Mouse (Mus musculus) intestine, embryonic 14.5 days (tissue): ENCODE results near the gene Clca4b. TPM values are rescaled to one million over a fixed set of nuclear protein-coding genes. Genes with fewer than 3 reads are reported as not detected.

Experiments
- ATAC-seq: fragments of 200-750 bp; cut with Nextera tagmentation; replicated peaks from 2 replicates; pipeline ENCODE4 v1.8.0; 2017; ENCODE audit warnings: low read depth, moderate number of reproducible peaks, moderate TSS enrichment, moderate library complexity; ENCODE audit not compliant: low FRiP score, low TSS enrichment
- DNase-seq: peaks from one replicate; pipeline ENCODE4 v3.0.0-alpha.2; 2018; ENCODE audit warnings: low spot score
- H3K27ac ChIP-seq: fragments of 300-500 bp; sonication (generic); 2 replicates; pipeline ENCODE4 v1.5.1; 2014; ENCODE audit warnings: low read depth, mild to moderate bottlenecking, control low read depth
- H3K27me3 ChIP-seq: fragments of 300-500 bp; sonication (generic); replicated peaks from 2 replicates; pipeline ENCODE4 v1.6.1; 2014; ENCODE audit warnings: low read length, control low read depth; ENCODE audit not compliant: control insufficient read depth, insufficient read depth
- H3K36me3 ChIP-seq: fragments of 300-500 bp; sonication (generic); 2 replicates; pipeline ENCODE4 v1.6.1; 2014; ENCODE audit warnings: low read length, control low read depth; ENCODE audit not compliant: control insufficient read depth, insufficient read depth
- H3K4me1 ChIP-seq: fragments of 300-500 bp; sonication (generic); replicated peaks from 2 replicates; pipeline ENCODE4 v1.6.1; 2014; ENCODE audit warnings: low read length, control low read depth, mixed read lengths; ENCODE audit not compliant: control insufficient read depth, insufficient read depth
- H3K4me2 ChIP-seq: fragments of 300-500 bp; sonication (generic); 2 replicates; pipeline ENCODE4 v1.6.1; 2014; ENCODE audit warnings: low read length
- H3K4me3 ChIP-seq: fragments of 300-500 bp; sonication (generic); 2 replicates; pipeline ENCODE4 v1.5.1; 2014; ENCODE audit warnings: low read depth, low read length, control low read depth, mixed read lengths
- H3K9ac ChIP-seq: fragments of 300-500 bp; sonication (generic); 2 replicates; pipeline ENCODE4 v1.6.1; 2014; ENCODE audit warnings: mild to moderate bottlenecking, low read length
- H3K9me3 ChIP-seq: fragments of 300-500 bp; sonication (generic); 2 replicates; pipeline ENCODE4 v1.6.1; 2016; ENCODE audit warnings: low read length, control low read depth; ENCODE audit not compliant: control insufficient read depth
- WGBS: fragments of 180-500 bp; shearing (Covaris S2); extraction: QIAGEN DNeasy Blood & Tissue Kit; methylation state at CpG from one replicate; pipeline ENCODE4 v1.1.7; 2014; 5-methylcytosine and 5-hydroxymethylcytosine counted together
- polyA plus RNA-seq: library from polyadenylated mRNA; unstranded; fragments of >200 nt; fragmentation: Nextera tagmentation; extraction: Ambion mirVana; gene quantifications from 2 replicates; pipeline ENCODE4 v1.2.1, GENCODE M21; 2014

The Clca4b gene
- polyA plus RNA-seq, result 0.17 and 0.23 TPM in 2 replicates

DNA sequence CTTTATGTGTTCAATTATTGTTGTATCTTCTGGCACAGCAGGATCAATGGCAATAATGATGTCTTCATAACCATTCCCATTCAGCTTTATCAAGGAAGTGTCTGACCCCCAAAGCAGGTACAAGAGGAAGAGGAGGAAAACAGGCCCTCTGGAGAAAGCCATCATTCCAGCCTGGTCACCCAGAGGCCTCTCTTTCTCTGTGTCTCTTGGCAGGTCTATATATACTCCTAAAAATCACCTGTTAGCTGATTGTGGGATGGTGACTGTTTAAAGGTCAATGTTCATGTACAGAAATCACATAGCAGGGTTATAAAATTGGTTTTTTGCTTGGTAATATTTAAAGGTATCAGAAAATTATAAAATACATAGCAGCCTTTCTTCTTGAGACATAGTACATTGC is at the start of gene Clca4b:
Gene Clca4b (minus strand): TSS at position 195 of the 400 bp plus-strand sequence.
- ATAC-seq (no peak), DNase-seq (no peak)
- Histone ChIP-seq H3K4me1 (no peaks in the 10 kb centered on the region), H3K4me3 (no peak within 1 kb of the TSS), H3K9me3 (no peaks in the 10 kb centered on the region), H3K4me2 (no peak within 1 kb of the TSS), H3K27me3 (no peaks in the 10 kb centered on the region), H3K36me3 (no peaks in the 10 kb centered on the region), H3K9ac (no peak within 1 kb of the TSS), H3K27ac (no peak within 1 kb of the TSS)

DNA sequence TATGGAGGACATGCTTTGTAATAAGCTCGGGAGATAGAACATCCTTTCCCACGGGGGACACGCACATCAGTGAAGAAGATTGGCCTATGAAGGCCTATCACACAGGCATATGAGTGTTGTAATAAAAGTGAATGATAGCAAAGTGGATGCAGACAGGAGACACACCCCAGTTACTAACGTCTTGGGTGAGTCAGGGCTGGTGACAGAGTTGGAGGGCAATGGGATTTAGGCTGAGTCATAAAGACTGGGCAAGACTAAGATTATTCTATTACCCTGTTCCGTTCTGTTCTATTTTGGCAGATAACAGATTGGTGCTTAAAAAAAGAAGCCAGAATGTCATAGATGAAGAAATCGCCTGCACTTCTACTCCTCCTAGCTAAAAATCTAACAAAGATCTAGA is 48.2 kb upstream of the Clca4b start:
- H3K9ac ChIP-seq, result no peak overlapping the region
- H3K27me3 ChIP-seq, result no peaks in the 10 kb centered on the region
- H3K9me3 ChIP-seq, result no peaks in the 10 kb centered on the region
- no peaks in the 10 kb centered on the region for H3K36me3 ChIP-seq
- 81% methylated on average over 6 of the region's 6 CpGs for WGBS
- H3K27ac ChIP-seq, result no peak overlapping the region
- H3K4me1 ChIP-seq, result no peaks in the 10 kb centered on the region
- no peak overlapping the region for H3K4me2 ChIP-seq
- H3K4me3 ChIP-seq, result no peak overlapping the region
- no peak for ATAC-seq
- DNase-seq, result no peak

DNA sequence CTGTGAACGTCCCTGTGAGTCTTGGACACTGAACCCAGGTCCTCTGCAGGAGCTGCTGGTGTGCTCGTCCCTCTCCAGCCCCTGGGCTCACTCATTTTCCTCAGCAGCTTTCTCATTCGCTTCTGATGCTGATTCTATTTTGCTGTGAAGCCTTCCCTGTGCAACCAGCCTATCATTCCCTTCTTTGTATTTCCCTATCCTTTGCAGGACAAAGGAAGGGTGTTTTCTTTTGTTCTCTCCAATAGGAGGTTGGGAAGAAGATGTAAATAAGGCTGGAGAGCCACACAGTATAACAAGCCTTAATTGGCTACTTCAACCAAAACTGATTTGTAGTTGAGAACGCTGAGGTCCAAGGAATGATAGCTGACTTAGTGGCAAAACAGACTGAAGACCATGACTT is 45.3 kb upstream of the Clca4b start:
- Histone ChIP-seq H3K9ac (no peak overlapping the region), H3K4me2 (no peak overlapping the region), H3K9me3 (no peaks in the 10 kb centered on the region), H3K36me3 (no peaks in the 10 kb centered on the region), H3K27ac (no peak overlapping the region), H3K27me3 (no peaks in the 10 kb centered on the region), H3K4me1 (no peaks in the 10 kb centered on the region), H3K4me3 (no peak overlapping the region)
- DNase-seq (no peak), ATAC-seq (no peak)
- WGBS, result 48% methylated on average over 4 of the region's 4 CpGs

DNA sequence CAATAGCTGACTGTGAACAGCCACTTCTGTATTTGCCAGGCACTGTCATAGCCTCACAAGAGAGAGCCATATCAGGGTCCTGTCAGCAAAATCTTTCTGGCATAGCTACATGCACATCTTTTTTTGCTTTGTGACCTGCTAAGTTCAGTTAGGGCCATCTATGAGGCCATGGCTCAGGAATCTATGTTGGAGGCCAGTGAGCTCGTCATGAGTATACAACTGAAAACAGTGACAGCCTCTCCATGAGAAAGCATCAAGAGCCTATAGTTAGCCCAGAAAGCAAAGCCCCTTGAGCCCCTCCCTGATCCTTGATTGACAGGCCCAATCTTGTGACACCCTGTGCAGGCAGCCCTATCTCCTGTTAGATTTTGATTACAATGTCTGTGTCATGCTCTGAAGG is 43.8 kb upstream of the Clca4b start:
- H3K4me3 ChIP-seq, result no peak overlapping the region
- no peak for ATAC-seq
- H3K9me3 ChIP-seq, result no peaks in the 10 kb centered on the region
- no peaks in the 10 kb centered on the region for H3K27me3 ChIP-seq
- no peaks in the 10 kb centered on the region for H3K36me3 ChIP-seq
- H3K4me1 ChIP-seq, result no peaks in the 10 kb centered on the region
- H3K27ac ChIP-seq, result no peak overlapping the region
- H3K4me2 ChIP-seq, result no peak overlapping the region
- 79% methylated on average over 1 of the region's 1 CpGs for WGBS
- no peak overlapping the region for H3K9ac ChIP-seq
- DNase-seq, result no peak

DNA sequence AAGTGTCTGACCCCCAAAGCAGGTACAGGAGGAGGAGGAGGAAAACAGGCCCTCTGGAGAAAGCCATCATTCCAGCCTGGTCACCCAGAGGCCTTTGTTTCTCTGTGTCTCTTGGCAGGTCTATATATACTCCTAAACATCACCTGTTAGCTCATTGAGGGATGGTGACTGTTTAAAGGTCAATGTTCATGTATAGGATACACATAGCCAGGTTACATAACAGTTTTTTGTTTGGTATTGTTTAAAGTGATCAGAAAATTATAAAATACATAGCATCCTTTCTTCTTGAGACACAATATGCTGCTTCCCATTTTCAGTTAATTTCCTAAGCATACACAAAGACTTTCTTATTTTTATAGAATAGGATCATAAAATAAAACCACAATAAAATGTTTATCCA is 42.6 kb upstream of the Clca4b start, which contains the start of gene Clca4a:
Gene Clca4a (minus strand): TSS at position 101 of the 400 bp plus-strand sequence.
- ATAC-seq (no peak), DNase-seq (no peak)
- no peaks in the 10 kb centered on the region for H3K36me3 ChIP-seq
- no peaks in the 10 kb centered on the region for H3K27me3 ChIP-seq
- H3K4me1 ChIP-seq, result no peaks in the 10 kb centered on the region
- H3K4me2 ChIP-seq, result no peak within 1 kb of the TSS
- H3K4me3 ChIP-seq, result no peak within 1 kb of the TSS
- H3K9me3 ChIP-seq, result no peaks in the 10 kb centered on the region
- no peak within 1 kb of the TSS for H3K27ac ChIP-seq
- no peak within 1 kb of the TSS for H3K9ac ChIP-seq

DNA sequence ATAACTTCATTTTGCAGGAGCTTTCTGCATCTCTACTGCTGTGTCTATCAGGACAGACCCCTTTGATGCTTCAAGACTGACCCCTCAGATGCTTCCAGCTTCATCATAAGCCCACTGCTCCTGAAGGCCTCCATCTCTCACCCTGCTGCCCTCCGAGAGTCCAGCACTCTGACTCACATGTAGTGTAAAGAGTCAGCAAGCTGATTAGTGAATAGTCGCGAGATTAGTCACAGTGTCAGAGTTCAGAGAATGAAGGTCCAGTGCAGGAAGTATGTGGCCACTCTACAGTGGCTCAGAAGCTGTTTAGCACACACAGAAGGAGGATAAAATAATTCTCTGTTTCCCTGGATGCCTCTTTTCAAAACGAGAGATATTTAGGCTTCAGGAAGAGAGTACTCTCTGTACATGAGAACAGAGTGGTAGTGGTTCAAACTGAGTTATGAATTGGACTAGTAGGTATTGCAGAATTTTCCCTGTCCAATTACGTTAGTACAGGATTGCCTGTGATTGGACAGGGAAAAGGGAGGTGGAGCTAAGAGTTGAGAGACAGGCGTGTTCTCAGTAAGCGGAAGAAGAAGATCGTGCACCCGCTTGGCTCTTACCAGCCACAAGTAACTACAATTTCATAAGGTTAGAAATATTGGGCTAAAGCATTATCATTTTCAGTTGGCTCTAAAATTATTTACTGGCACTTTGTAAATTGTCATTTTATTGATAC is 39.4 kb upstream of the Clca4b start:
- WGBS, result 79% methylated on average over 9 of the region's 9 CpGs
- H3K9ac ChIP-seq, result no peak overlapping the region
- ATAC-seq (no peak), DNase-seq (no peak)
- H3K27ac ChIP-seq, result no peak overlapping the region
- H3K27me3 ChIP-seq, result no peaks in the 10 kb centered on the region
- H3K4me1 ChIP-seq, result no peaks in the 10 kb centered on the region
- H3K4me3 ChIP-seq, result no peak overlapping the region
- H3K4me2 ChIP-seq, result no peak overlapping the region
- H3K9me3 ChIP-seq, result no peaks in the 10 kb centered on the region
- no peaks in the 10 kb centered on the region for H3K36me3 ChIP-seq

DNA sequence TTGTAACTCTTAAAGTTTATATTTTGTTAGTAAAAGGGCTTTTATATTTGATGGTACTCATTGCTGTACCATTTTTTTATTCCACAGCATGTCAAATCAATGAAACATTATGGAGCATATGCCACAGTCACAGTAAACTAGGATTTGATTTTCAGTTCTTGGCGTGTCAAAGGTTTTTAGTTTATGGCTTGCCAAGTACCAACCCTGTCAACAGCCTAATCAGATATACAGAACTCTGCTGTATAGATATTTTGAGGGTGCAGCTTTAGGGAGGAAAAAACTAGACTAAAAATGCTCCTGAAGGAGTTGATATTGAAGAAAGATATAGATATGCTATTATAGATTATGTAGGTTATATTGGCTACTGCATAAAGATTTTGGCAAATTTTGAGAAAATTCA is 37.4 kb upstream of the Clca4b start:
- ATAC-seq (no peak), DNase-seq (no peak)
- Histone ChIP-seq H3K27ac (no peak overlapping the region), H3K4me1 (no peaks in the 10 kb centered on the region), H3K9me3 (no peaks in the 10 kb centered on the region), H3K36me3 (no peaks in the 10 kb centered on the region), H3K27me3 (no peaks in the 10 kb centered on the region), H3K9ac (no peak overlapping the region), H3K4me3 (no peak overlapping the region), H3K4me2 (no peak overlapping the region)
- WGBS, result 88% methylated on average over 1 of the region's 1 CpGs

DNA sequence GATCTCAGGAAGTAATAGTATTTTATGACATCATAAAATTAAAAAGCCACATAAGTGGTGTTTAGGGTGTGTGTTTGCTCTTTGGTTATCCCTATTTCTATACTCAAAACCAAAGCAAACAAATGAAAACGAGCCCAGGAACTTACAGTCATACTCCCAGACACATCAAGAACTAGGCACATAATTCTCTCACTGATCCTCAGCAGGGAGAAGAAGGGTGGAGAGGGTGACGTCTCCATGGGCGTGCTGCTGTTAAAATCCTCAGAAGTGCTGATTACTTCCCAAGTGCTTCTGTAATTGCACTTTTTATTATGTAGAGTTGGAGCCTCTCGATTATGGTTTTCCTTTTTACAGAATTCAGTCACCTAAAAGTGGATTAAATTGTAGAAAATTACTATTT is 33.7 kb upstream of the Clca4b start:
- H3K4me2 ChIP-seq, result no peak overlapping the region
- ATAC-seq, result no peak
- H3K36me3 ChIP-seq, result no peaks in the 10 kb centered on the region
- H3K27ac ChIP-seq, result no peak overlapping the region
- H3K4me3 ChIP-seq, result no peak overlapping the region
- DNase-seq, result no peak
- no peaks in the 10 kb centered on the region for H3K9me3 ChIP-seq
- no peak overlapping the region for H3K9ac ChIP-seq
- no peaks in the 10 kb centered on the region for H3K27me3 ChIP-seq
- H3K4me1 ChIP-seq, result no peaks in the 10 kb centered on the region
- 40% methylated on average over 4 of the region's 4 CpGs for WGBS

DNA sequence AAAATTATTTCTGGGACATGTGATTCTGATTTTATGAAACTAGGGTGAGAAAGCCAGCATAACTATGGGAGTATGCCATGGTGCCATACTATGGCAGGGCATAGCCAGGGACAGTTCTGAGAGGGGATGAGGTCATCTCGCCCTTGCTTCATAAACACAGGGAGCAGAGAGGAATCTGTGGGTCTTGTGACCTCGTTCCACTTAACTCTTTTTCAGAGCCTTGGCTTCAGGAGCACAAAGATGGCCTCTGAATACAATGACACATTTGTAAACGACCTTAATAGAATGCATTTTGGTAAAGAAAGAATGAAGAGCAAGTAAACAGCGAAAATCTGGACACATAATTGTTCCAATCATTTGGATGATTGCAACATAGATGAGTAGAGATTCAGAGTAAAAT is 18.5 kb upstream of the Clca4b start:
- no peaks in the 10 kb centered on the region for H3K27me3 ChIP-seq
- H3K4me1 ChIP-seq, result no peaks in the 10 kb centered on the region
- H3K9ac ChIP-seq, result no peak overlapping the region
- no peaks in the 10 kb centered on the region for H3K9me3 ChIP-seq
- DNase-seq (no peak), ATAC-seq (no peak)
- WGBS, result 62% methylated on average over 4 of the region's 4 CpGs
- H3K4me3 ChIP-seq, result no peak overlapping the region
- no peaks in the 10 kb centered on the region for H3K36me3 ChIP-seq
- H3K27ac ChIP-seq, result no peak overlapping the region
- no peak overlapping the region for H3K4me2 ChIP-seq
